Mouse (Mus musculus): Measurements from ENCODE around the gene Purb.
"Not testable (repeated sequence)": the region's sequence is repeated elsewhere in the genome, so short reads cannot be mapped to it uniquely, and the experiment has no call there.

Gene Purb

DNA sequence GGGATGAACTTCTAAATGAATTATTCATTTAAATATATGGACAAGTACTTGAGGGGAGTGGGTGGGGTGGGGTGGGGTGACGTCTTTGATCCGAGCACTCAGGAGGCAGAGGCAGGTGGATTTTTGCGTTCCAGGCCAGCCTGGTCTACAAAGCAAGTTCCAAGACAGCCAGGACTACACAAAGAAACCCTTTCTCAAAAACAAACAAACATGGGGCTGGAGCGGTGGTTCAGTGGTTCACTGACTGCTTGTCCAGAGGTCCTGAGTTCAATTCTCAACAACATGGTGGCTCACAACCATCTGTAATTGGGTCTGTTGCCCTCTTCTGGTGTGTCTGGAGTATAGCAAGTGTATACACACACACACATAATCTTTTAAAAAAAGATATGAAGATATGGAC lies 30.3 kb downstream of the Purb start:
- DNase-seq (ENCODE audit: extremely low read depth, low read depth, low spot score) = no peak

DNA sequence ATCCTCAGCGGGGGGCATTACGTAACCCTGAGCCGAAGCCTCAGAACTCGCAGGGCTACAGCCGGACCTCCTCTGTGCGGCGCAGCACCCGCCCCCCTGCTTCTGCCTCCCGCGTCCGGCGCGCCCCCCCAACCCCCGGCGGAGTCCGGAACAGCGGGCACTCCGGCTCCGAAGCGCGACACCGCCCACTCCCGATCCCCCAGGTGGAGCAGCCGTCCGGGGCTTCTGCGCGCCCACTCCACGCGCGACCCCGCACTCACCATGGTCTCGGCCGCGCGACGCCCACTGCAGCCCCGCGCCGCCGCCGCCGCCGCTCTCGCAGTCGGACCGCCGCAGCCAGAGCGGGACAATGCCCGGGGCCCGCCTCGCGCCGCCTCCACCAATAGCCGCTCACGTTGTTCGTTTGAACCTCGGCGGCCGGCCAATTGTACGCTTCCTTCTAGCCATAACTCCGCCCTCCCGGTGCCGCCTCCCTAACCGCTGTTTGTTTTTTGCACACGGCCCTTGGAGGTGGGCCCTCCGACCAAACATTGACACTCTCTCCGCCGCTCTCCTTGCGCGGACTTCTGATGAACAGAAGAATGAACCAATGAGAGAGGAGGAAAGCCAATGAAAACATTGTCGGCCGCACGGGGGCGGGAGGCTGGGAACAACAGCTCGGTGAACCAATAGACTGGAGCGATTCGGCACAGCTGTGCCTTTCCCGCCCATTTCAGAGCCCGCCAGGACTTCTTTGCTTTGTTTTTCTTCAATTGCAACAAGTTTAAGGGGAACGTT lies 31.5 kb downstream of the Purb start, which contains the start of gene H2afv:
TSS of gene H2afv (minus strand) at position 367 of the 777 bp plus-strand sequence.
- DNase-seq (ENCODE audit: extremely low read depth, low read depth, low spot score) = peak; percentile 95

DNA sequence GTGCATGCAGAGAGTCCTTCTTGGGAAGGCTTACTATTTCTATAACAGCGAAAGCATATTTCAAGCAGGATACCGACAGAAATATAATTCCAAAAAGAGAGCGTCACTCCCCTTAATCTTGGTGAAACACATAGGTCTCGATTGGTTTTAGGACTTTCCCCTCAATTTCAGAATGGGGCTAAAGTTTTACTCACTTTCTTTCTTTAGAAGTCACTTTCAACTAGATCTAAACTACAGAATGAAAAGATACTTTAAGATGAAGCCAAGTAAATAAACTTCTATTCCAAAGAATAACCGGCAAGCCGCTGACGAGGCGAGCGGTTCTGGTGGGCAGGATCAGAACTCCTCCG lies 32.0 kb downstream of the Purb start:
- DNase-seq (ENCODE audit: extremely low read depth, low read depth, low spot score) = no peak

DNA sequence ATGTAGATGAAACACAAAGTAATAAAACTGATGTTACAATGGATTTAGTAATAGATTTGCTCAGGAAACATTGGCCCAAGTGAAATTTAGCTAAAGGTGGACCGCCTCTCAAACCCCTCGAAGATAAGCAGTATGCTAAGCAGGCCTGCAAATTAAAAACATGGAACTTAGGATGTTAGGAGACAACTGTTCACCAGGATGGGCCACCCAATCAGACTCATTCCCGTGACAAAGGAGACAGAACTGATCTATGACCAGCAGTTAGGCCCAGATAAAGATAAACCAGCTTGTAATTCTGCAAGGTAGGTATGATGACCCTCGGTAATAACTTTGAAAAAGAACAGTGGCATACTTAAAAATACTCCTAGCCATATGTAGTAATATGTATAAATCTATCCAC lies 32.6 kb downstream of the Purb start:
- no peak for DNase-seq (ENCODE audit: extremely low read depth, low read depth, low spot score)

DNA sequence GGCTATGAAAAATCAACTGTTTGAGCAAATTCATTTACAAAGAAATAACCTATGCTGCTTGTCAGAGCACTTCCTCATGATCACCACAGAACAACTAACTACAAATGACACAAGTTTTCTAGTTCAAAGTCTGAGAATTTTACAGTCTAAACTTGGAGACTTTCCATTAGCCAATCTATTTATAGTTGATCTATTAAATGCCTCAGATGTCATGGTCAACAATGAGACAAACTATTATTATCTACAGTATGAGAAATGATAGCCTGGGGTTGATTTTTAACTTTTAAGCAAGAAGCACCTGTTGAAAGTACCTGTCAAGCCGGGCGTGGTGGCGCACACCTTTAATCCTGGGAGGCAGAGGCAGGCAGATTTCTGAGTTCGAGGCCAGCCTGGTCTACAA lies 33.2 kb downstream of the Purb start:
- DNase-seq (ENCODE audit: extremely low read depth, low read depth, low spot score) = no peak

DNA sequence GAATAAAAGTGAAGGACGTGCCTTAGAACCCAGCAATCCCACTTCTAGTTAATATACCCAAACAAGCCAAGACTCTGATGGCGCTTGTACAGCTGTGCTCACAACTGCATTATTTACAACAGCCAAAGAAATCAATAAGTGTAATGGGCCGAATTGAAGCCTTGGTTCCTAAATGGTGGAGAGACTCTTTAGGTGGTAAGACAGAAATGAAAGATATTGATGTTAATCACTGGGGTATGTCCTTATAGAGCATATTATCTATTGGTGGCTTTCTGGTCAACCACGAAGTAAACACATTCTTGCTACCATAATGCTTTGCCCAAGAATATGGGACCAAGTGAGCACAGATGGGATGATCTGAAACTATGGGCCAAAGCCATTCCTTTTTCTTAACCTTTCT lies 35.5 kb downstream of the Purb start:
- DNase-seq (ENCODE audit: extremely low read depth, low read depth, low spot score) = no peak

DNA sequence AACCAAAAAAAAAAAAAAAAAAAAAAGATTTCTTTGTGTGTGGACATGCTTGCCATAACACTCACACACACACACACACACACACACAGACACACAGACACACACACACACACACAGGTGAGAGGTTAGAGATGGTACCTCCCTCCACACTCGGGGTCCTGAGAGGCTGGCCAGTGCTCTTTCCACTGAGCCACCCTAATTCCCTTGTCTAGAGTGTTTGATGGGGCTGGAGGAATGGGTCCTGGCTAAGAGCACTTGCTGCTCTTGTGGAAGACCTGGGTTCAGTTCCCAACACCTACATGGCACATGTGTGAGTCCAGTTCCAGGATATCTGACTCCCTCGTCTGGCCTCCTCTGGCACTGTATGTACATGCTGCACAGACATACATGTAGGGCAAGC lies 38.0 kb downstream of the Purb start:
- DNase-seq (ENCODE audit: extremely low read depth, low read depth, low spot score) = no peak

DNA sequence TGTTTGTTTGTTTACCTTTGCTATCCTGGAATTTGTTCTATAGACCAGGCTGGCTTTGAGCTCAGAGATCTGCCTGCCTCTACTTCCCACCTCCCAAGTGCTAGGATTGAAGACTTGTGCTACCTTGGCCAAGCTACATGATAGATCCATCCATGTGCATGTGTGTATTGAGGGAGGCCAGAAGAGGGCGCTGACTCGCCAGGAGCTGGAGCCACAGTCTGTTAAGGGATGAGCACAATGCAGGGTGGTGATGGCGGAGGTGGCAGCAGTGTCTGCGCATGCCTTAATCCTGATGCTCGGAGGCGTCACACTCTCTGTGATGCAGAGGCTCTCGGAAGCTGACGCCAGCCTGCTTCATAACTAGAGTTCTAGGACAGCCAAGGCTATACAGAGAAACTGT lies 39.3 kb downstream of the Purb start:
- no peak for DNase-seq (ENCODE audit: extremely low read depth, low read depth, low spot score)

DNA sequence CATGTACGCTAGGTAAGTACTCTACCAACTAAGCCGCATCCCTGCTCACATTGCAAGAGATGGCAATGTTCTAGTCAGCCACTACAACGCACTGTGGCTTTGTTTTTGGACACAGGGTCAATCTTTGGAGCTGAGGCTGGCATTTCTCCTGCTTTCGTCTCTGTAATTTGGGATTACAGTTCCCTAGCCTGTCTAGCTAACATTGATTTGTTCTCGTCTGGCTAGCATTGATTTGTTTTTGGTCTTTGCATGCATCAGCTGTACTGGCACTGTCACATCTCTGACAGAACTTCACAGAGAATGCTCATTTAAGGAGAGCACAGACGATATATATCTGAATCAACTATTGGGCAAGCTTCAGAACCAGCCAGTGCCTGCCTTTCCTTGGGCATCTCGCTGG lies 45.5 kb downstream of the Purb start:
- no peak for DNase-seq (ENCODE audit: extremely low read depth, low read depth, low spot score)

DNA sequence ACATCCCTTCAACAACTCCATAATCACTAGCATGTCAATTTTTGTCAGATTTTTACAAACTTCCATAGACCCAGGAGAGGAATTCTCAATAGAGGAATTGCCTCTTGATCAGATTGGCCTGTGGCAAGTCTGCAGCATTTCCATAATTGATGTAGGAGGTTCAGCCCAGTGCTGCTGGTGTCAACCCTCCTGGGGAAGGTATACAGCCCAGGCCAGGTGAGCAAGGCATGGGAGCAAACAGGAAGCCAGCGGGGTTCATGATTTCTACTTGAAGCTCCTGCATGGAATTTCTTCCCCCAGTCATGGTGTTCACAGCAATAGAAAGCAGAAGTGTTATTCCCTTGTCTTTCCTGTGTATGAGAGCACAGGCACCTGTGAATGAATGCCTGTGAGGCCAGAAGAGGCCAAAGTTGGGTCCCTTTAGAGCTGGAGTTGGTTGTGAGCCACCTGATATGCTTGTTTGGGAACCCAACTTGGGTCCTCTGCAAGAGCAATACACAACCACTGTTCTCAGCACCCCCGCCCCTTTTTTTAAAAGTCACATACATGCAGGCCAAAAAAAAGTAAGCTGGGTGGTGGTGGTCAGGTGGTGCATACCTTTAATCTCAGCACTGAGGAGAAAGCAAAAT lies 54.9 kb downstream of the Purb start:
- no peak for DNase-seq (ENCODE audit: extremely low read depth, low read depth, low spot score)

DNA sequence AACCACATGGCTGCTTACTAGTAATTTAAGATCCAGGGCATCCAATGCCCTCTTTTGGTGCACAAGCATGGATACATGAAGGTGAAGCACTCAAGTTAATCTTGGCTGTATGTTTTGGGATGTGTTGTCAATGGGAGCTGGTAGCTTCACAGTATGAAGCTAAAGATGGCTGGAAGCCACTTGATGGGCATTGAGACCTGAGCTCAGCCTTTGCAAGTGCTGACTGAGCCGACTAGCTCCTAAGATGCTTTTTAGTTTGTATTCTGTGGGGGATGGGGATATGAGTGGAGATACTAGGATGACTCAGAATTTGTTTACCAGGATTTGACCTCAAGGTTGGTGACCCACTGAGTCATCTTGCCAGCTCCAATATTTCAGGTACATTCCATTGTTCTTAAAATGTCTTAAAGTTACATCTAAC lies 55.4 kb downstream of the Purb start:
- no peak for DNase-seq (ENCODE audit: extremely low read depth, low read depth, low spot score)

DNA sequence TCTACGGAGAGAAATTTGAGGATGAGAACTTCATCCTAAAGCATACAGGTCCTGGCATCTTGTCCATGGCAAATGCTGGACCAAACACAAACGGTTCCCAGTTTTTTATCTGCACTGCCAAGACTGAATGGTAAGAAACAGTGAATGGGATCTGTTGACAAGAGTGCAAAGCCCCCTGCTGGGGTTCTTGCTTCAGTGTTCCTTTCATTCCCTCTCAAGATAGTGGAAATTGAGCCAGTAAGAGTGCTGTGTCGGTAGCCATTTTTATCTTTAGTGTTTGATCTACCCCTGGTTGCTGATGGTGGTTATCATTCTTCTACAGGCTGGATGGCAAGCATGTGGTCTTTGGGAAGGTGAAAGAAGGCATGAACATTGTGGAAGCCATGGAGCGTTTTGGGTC lies 56.6 kb downstream of the Purb start:
- not testable (repeated sequence) for DNase-seq (ENCODE audit: extremely low read depth, low read depth, low spot score)

DNA sequence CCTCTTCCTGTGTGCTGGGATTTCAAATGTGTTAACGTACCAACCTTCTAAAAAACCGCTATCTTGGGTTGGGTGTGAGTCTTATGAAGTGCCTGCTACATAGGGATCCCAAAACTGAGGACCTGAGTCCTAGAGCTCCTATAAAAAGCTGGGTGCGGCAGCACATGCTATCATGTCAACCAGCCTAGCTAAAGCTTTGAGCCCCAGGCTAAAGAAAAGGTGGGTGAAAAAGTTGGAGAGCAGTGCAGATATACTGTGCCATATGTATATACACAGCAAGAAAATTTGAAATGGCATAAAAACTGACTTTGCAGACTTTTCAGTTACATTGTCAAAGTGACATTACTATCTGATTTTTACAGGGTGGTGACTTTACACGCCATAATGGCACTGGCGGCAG lies 57.0 kb downstream of the Purb start:
- no peak for DNase-seq (ENCODE audit: extremely low read depth, low read depth, low spot score)
